Mouse (Mus musculus) embryonic fibroblast, embryonic 13.5 days (primary cell): ENCODE data around the gene Bicra. TPM values are rescaled to one million over a fixed set of nuclear protein-coding genes. Genes with fewer than 3 reads are reported as not detected.

ENCODE experiments used
- H3K27ac ChIP-seq: 2 replicates; pipeline ENCODE4 v1.5.1; 2012; ENCODE audit warnings: low read length, control low read depth, inconsistent platforms; ENCODE audit not compliant: insufficient read depth
- H3K4me1 ChIP-seq: 2 replicates; pipeline ENCODE4 v1.6.1; 2011; ENCODE audit warnings: low read length; ENCODE audit not compliant: control insufficient read depth, insufficient read depth
- H3K4me3 ChIP-seq: 2 replicates; pipeline ENCODE4 v1.5.1; 2011; ENCODE audit warnings: mild to moderate bottlenecking, control low read depth, low read length; ENCODE audit not compliant: insufficient read depth
- CTCF ChIP-seq: IDR thresholded peaks from 2 replicates; pipeline ENCODE4 v1.5.1; 2011; ENCODE audit warnings: mild to moderate bottlenecking, control low read depth, low read length, moderate library complexity, borderline replicate concordance; ENCODE audit not compliant: insufficient read depth
- POLR2A ChIP-seq: IDR thresholded peaks from 2 replicates; pipeline ENCODE4 v1.6.1; 2011; ENCODE audit warnings: low read depth, mild to moderate bottlenecking, control low read depth, low read length, moderate library complexity
- polyA plus RNA-seq: library from polyadenylated mRNA; stranded (reverse); fragments of >200 nt; gene quantifications from 2 replicates; pipeline ENCODE4 v1.2.4, GENCODE M21; 2011; ENCODE audit warnings: low read depth; ENCODE audit not compliant: missing spikeins, insufficient read length

Gene Bicra
- polyA plus RNA-seq, 1 experiment = 10.8 TPM

- peak overlapping the region; percentile 77 for H3K27ac ChIP-seq
- H3K4me3 ChIP-seq = no peak overlapping the region
- H3K4me1 ChIP-seq = peaks cover 10% of the 10 kb centered on the region; the same call in 1 of the 2 replicates
- TF ChIP-seq CTCF = peak; percentile 93
- TF ChIP-seq POLR2A = peak; percentile 76
Measured at GRCm38 (mm10) chr7:15948381-15948941, 99.3 kb downstream of the Bicra start.

- H3K27ac ChIP-seq = peak overlapping the region; percentile 77
- peaks cover 10% of the 10 kb centered on the region; the same call in 1 of the 2 replicates for H3K4me1 ChIP-seq
- no peak overlapping the region for H3K4me3 ChIP-seq
- no peak for TF ChIP-seq CTCF
Measured at GRCm38 (mm10) chr7:15947653-15948260, 100.0 kb downstream of the Bicra start.

- Histone ChIP-seq H3K4me3 (peak within 1 kb of the TSS; percentile 88), H3K4me1 (peaks cover 10% of the 10 kb centered on the region; the same call in 1 of the 2 replicates), H3K27ac (peak within 1 kb of the TSS; percentile 87)
- TF ChIP-seq CTCF (no peak), POLR2A (peak; percentile 60)
Measured at GRCm38 (mm10) chr7:15945721-15946536, 101.8 kb downstream of the Bicra start, which contains the start of gene Nop53. Gene Nop53 (minus strand): TSS chr7:15946074.

- Histone ChIP-seq H3K4me3 (peak overlapping the region; percentile 88), H3K4me1 (peaks cover 10% of the 10 kb centered on the region; the same call in 1 of the 2 replicates), H3K27ac (0 out of 2 replicates have a peak overlapping the region, but pooled peaks have one; percentile 11)
- no peak for TF ChIP-seq POLR2A
- no peak for TF ChIP-seq CTCF
Measured at GRCm38 (mm10) chr7:15945211-15945610, 102.5 kb downstream of the Bicra start.

- 0 out of 2 replicates have a peak overlapping the region, but pooled peaks have one; percentile 3 for H3K4me3 ChIP-seq
- H3K27ac ChIP-seq = no peak overlapping the region
- peaks cover 5% of the 10 kb centered on the region; the same call in 1 of the 2 replicates for H3K4me1 ChIP-seq
- TF ChIP-seq CTCF (no peak), POLR2A (no peak)
Measured at GRCm38 (mm10) chr7:15944311-15944710, 103.4 kb downstream of the Bicra start.

GRCm38 (mm10) chr7:15938621-15939020, 109.1 kb downstream of the Bicra start:
- Histone ChIP-seq H3K4me3 (no peak overlapping the region), H3K4me1 (no peaks in the 10 kb centered on the region), H3K27ac (no peak overlapping the region)
- TF ChIP-seq CTCF = no peak
- no peak for TF ChIP-seq POLR2A

GRCm38 (mm10) chr7:15937491-15937890, 110.2 kb downstream of the Bicra start:
- TF ChIP-seq POLR2A = no peak
- TF ChIP-seq CTCF = no peak
- Histone ChIP-seq H3K4me1 (no peaks in the 10 kb centered on the region), H3K27ac (no peak overlapping the region), H3K4me3 (no peak overlapping the region)

- H3K27ac ChIP-seq = no peak overlapping the region
Measured at GRCm38 (mm10) chr7:15933437-15934359, 114.0 kb downstream of the Bicra start.

GRCm38 (mm10) chr7:15931635-15932034, 116.1 kb downstream of the Bicra start:
- no peaks in the 10 kb centered on the region for H3K4me1 ChIP-seq
- no peak overlapping the region for H3K4me3 ChIP-seq
- H3K27ac ChIP-seq = no peak overlapping the region
- TF ChIP-seq POLR2A (no peak), CTCF (no peak)

More at GRCm38 (mm10) chr7:15933437-15934359, 114.0 kb downstream of the Bicra start:
- TF ChIP-seq CTCF (no peak), POLR2A (no peak)
- H3K4me1 ChIP-seq = no peaks in the 10 kb centered on the region
- no peak overlapping the region for H3K4me3 ChIP-seq
